Mouse (Mus musculus): ENCODE measurements around the gene Plekhh2. TPM values are rescaled to one million over a fixed set of nuclear protein-coding genes. Genes with fewer than 3 reads are reported as not detected.

The Plekhh2 gene
- polyA plus RNA-seq, 1 experiment: 0.67 TPM

- no peak overlapping the region for H3K27ac ChIP-seq (replicated peaks; ENCODE audit: low read depth, low read length)
- no peak overlapping the region for H3K4me3 ChIP-seq (ENCODE audit: insufficient read depth, low read depth, low read length)
- H3K4me1 ChIP-seq (ENCODE audit: control insufficient read depth, insufficient read depth, insufficient read length, low read length): peaks cover 2% of the 10 kb centered on the region; the same call in 1 of the 2 replicates
Measured at GRCm38 (mm10) chr17:84600051-84600983, 88.6 kb downstream of the Plekhh2 start.

- Histone ChIP-seq H3K4me1 (ENCODE audit: control insufficient read depth, insufficient read depth, insufficient read length, low read length) (peaks cover 2% of the 10 kb centered on the region; the same call in 1 of the 2 replicates), H3K4me3 (ENCODE audit: insufficient read depth, low read depth, low read length) (no peak overlapping the region), H3K27ac (replicated peaks; ENCODE audit: low read depth, low read length) (no peak overlapping the region)
Measured at GRCm38 (mm10) chr17:84601805-84602204, 90.1 kb downstream of the Plekhh2 start.

GRCm38 (mm10) chr17:84603202-84603627, 91.5 kb downstream of the Plekhh2 start:
- Histone ChIP-seq H3K27ac (replicated peaks; ENCODE audit: low read depth, low read length) (no peak overlapping the region), H3K4me1 (ENCODE audit: control insufficient read depth, insufficient read depth, insufficient read length, low read length) (peaks cover 2% of the 10 kb centered on the region; the same call in 1 of the 2 replicates), H3K4me3 (ENCODE audit: insufficient read depth, low read depth, low read length) (no peak overlapping the region)

GRCm38 (mm10) chr17:84603709-84604420, 92.2 kb downstream of the Plekhh2 start:
- Histone ChIP-seq H3K4me1 (ENCODE audit: control insufficient read depth, insufficient read depth, insufficient read length, low read length) (peaks cover 2% of the 10 kb centered on the region; the same call in 1 of the 2 replicates), H3K4me3 (ENCODE audit: insufficient read depth, low read depth, low read length) (no peak overlapping the region), H3K27ac (replicated peaks; ENCODE audit: low read depth, low read length) (no peak overlapping the region)

GRCm38 (mm10) chr17:84606976-84607375, 95.3 kb downstream of the Plekhh2 start:
- H3K4me3 ChIP-seq (ENCODE audit: insufficient read depth, low read depth, low read length): no peak overlapping the region
- H3K27ac ChIP-seq (replicated peaks; ENCODE audit: low read depth, low read length): no peak overlapping the region
- peaks cover 2% of the 10 kb centered on the region; the same call in 1 of the 2 replicates for H3K4me1 ChIP-seq (ENCODE audit: control insufficient read depth, insufficient read depth, insufficient read length, low read length)

GRCm38 (mm10) chr17:84607617-84608016, 95.9 kb downstream of the Plekhh2 start:
- H3K4me1 ChIP-seq (ENCODE audit: control insufficient read depth, insufficient read depth, insufficient read length, low read length): peaks cover 2% of the 10 kb centered on the region; the same call in 1 of the 2 replicates
- no peak overlapping the region for H3K27ac ChIP-seq (replicated peaks; ENCODE audit: low read depth, low read length)
- H3K4me3 ChIP-seq (ENCODE audit: insufficient read depth, low read depth, low read length): no peak overlapping the region

- H3K4me3 ChIP-seq (ENCODE audit: insufficient read depth, low read depth, low read length): no peak overlapping the region
- H3K4me1 ChIP-seq (ENCODE audit: control insufficient read depth, insufficient read depth, insufficient read length, low read length): no peaks in the 10 kb centered on the region
- no peak overlapping the region for H3K27ac ChIP-seq (replicated peaks; ENCODE audit: low read depth, low read length)
Measured at GRCm38 (mm10) chr17:84608606-84609005, 96.9 kb downstream of the Plekhh2 start.

- Histone ChIP-seq H3K4me3 (ENCODE audit: insufficient read depth, low read depth, low read length) (no peak overlapping the region), H3K27ac (replicated peaks; ENCODE audit: low read depth, low read length) (no peak overlapping the region), H3K4me1 (ENCODE audit: control insufficient read depth, insufficient read depth, insufficient read length, low read length) (no peaks in the 10 kb centered on the region)
Measured at GRCm38 (mm10) chr17:84611500-84611899, 99.8 kb downstream of the Plekhh2 start.

- H3K4me1 ChIP-seq (ENCODE audit: control insufficient read depth, insufficient read depth, insufficient read length, low read length): no peaks in the 10 kb centered on the region
- no peak overlapping the region for H3K27ac ChIP-seq (replicated peaks; ENCODE audit: low read depth, low read length)
- no peak overlapping the region for H3K4me3 ChIP-seq (ENCODE audit: insufficient read depth, low read depth, low read length)
Measured at GRCm38 (mm10) chr17:84611971-84612370, 100.3 kb downstream of the Plekhh2 start.

GRCm38 (mm10) chr17:84615811-84616210, 104.1 kb downstream of the Plekhh2 start:
- no peak overlapping the region for H3K4me3 ChIP-seq (ENCODE audit: insufficient read depth, low read depth, low read length)

GRCm38 (mm10) chr17:84616526-84617074, 104.9 kb downstream of the Plekhh2 start:
- Histone ChIP-seq H3K4me3 (ENCODE audit: insufficient read depth, low read depth, low read length) (no peak overlapping the region), H3K4me1 (ENCODE audit: control insufficient read depth, insufficient read depth, insufficient read length, low read length) (peaks cover 6% of the 10 kb centered on the region), H3K27ac (replicated peaks; ENCODE audit: low read depth, low read length) (no peak overlapping the region)

More at GRCm38 (mm10) chr17:84615811-84616210, 104.1 kb downstream of the Plekhh2 start:
- peaks cover 6% of the 10 kb centered on the region for H3K4me1 ChIP-seq (ENCODE audit: control insufficient read depth, insufficient read depth, insufficient read length, low read length)
- no peak overlapping the region for H3K27ac ChIP-seq (replicated peaks; ENCODE audit: low read depth, low read length)

- peaks cover 6% of the 10 kb centered on the region for H3K4me1 ChIP-seq (ENCODE audit: control insufficient read depth, insufficient read depth, insufficient read length, low read length)
- no peak overlapping the region for H3K27ac ChIP-seq (replicated peaks; ENCODE audit: low read depth, low read length)
- H3K4me3 ChIP-seq (ENCODE audit: insufficient read depth, low read depth, low read length): no peak overlapping the region
Measured at GRCm38 (mm10) chr17:84617953-84618352, 106.3 kb downstream of the Plekhh2 start.

- peaks cover 6% of the 10 kb centered on the region for H3K4me1 ChIP-seq (ENCODE audit: control insufficient read depth, insufficient read depth, insufficient read length, low read length)
- no peak overlapping the region for H3K4me3 ChIP-seq (ENCODE audit: insufficient read depth, low read depth, low read length)
- no peak overlapping the region for H3K27ac ChIP-seq (replicated peaks; ENCODE audit: low read depth, low read length)
Measured at GRCm38 (mm10) chr17:84619112-84619511, 107.4 kb downstream of the Plekhh2 start.

- Histone ChIP-seq H3K4me3 (ENCODE audit: insufficient read depth, low read depth, low read length) (no peak overlapping the region), H3K27ac (replicated peaks; ENCODE audit: low read depth, low read length) (no peak overlapping the region), H3K4me1 (ENCODE audit: control insufficient read depth, insufficient read depth, insufficient read length, low read length) (peaks cover 6% of the 10 kb centered on the region)
Measured at GRCm38 (mm10) chr17:84620076-84620475, 108.4 kb downstream of the Plekhh2 start.

GRCm38 (mm10) chr17:84620610-84621009, 108.9 kb downstream of the Plekhh2 start:
- no peak overlapping the region for H3K27ac ChIP-seq (replicated peaks; ENCODE audit: low read depth, low read length)
- peaks cover 6% of the 10 kb centered on the region for H3K4me1 ChIP-seq (ENCODE audit: control insufficient read depth, insufficient read depth, insufficient read length, low read length)
- no peak overlapping the region for H3K4me3 ChIP-seq (ENCODE audit: insufficient read depth, low read depth, low read length)
